Mouse (Mus musculus): ENCODE results near the gene Arhgef28.
"Not testable (repeated sequence)": the region's sequence is repeated elsewhere in the genome, so short reads cannot be mapped to it uniquely, and the experiment has no call there.

Gene Arhgef28

DNA sequence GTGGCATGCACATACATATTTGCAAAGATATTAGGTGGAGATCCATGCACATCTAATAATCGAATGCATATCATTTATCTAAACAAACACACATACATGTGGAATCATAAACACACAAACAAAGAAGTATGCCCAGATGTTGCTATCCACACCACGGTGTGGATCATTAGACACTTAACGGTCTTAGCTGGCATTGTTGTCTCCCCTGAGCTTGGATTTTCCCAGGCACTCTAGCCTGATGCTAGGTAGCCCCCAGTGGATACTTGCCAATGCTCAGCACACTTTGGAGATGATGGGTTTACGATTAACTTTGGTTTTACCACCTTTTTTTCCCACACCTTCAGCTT lies 85.1 kb downstream of the Arhgef28 start:
- no peak for DNase-seq

- no peak for DNase-seq
Observed at GRCm38 (mm10) chr13:98120356-98121123, 85.7 kb downstream of the Arhgef28 start.

DNA sequence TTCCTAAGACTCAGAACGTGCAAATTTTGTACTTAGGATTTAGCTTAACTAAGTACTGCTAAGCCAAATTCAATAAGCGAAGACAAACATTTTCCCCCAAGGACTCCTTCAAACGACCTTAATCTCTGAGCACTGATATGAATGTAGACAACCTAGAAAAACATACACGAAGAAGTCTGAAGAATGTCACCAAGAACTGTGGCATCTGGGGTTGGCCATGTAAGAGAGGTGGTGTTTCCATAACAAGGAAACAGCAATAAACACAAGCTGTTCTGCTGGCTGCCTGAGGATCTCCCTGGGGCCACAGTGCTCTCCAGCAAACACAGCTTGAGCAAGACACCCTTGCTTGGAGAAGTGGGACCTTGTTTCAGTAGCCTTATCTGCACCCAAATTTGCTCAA lies 87.9 kb downstream of the Arhgef28 start:
- DNase-seq = no peak

DNA sequence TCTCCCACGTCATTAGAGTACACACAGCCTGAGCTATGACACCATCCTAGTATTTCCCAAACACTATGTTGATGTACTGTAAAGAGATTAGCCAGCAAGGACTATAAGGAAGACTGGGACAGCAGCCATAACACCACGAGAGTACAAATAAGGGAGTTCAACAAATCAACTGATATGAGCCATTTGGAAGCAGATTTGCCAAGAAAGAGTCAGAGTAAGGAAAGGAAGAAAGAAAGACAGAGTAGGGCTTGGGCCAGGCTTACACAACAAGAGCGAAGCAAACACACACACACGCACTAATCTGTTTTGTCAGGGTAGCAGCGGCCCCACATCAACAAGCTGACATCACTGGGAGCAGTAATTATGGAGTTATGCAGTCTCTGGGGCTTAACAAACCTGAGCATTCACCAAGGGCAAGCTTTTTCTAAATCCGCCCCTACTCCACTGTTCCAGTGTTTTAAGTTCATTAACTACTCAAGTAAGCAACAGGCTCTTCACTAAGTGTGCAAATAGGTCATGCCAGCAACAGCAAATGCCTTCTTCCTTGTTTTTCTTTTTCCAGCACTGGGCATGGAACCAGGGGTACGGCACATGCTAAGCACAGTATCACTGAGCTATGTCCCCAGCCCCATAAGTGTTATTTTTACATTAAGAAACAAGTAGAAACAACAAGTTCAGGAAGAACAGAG lies 88.5 kb downstream of the Arhgef28 start:
- no peak for DNase-seq

- DNase-seq = no peak
Observed at GRCm38 (mm10) chr13:98115650-98116049, 90.6 kb downstream of the Arhgef28 start.

DNA sequence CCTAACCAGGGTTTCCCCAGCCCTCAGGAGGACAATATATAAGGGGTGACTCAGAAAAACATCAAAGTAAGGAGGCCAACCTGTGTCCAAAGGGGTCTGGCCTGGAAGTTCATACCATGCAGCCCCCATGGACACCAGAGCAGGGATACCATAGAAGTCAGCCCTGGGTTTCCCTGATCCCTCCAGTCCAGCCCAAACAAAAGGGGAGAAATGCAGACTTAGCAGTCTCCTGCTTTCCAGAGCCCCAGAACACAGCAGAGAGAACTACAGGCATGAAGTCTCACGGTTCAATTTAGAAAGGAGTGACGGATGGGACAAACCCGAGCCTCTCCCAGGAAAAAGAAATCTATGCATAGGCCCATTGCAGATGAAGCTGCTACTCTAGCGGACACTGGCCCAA lies 91.2 kb downstream of the Arhgef28 start:
- no peak for DNase-seq

- DNase-seq = no peak
Observed at GRCm38 (mm10) chr13:98112812-98113503, 93.3 kb downstream of the Arhgef28 start.

- no peak for DNase-seq
Observed at GRCm38 (mm10) chr13:98111531-98111930, 94.7 kb downstream of the Arhgef28 start.

GRCm38 (mm10) chr13:98111021-98111420 lies 95.2 kb downstream of the Arhgef28 start:
- no peak for DNase-seq

DNA sequence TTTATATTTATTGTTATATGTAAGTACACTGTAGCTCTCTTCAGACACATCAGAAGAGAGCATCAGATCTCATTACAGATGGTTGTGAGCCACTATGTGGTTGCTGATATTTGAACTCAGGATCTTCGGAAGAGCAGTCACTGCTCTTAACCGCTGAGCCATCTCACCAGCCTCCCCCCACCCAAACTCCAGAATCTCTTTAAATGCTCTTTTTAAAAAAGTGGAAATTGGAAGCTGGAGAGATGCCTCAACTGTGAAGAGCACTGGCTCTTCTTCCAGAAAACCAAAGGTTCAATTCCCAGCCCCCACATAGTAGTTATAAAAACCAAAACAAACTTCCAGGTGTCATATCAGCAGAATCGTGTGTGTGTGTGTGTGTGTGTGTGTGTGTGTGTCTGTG lies 97.8 kb downstream of the Arhgef28 start:
- DNase-seq = not testable (repeated sequence)

DNA sequence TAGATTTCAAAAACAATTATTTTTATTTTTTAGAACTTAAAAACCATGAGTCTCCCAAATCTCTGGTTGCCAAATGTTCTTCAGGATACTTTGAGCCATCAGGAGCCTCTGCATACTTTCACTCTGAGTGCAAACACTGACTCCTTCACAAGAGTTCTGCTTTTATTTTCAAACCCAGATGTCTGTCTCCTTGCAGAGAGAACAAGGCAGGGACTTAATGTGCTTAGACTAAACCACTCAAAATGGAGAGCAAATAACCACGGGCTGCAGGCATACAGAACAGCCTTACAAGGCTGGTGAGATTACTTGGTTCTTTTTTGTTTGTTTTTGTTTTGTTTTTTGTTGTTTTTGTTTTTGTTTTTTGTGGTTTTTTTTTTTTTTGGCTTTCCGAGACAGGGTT lies 98.6 kb downstream of the Arhgef28 start:
- DNase-seq = no peak

- no peak for DNase-seq
Observed at GRCm38 (mm10) chr13:98095966-98096365, 110.3 kb downstream of the Arhgef28 start.

DNA sequence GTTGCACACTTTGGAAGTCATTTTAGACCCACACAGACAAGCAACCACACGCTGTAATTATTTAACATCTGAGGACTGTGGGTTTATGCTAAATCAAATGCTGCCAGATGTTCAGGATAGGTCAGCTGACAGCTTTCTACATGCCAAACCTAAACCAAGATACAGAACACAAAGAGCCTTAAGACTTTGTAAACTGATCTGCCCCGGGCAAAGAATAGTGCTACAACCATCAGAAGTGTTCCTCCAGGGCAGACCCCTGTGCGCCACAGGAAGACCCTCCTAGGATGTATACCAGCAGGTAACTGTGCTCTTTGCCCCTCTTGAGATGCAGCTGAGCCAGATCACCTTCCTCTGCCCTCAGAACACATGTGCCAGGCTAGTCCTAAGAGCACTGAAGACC lies 111.9 kb downstream of the Arhgef28 start:
- no peak for DNase-seq

DNA sequence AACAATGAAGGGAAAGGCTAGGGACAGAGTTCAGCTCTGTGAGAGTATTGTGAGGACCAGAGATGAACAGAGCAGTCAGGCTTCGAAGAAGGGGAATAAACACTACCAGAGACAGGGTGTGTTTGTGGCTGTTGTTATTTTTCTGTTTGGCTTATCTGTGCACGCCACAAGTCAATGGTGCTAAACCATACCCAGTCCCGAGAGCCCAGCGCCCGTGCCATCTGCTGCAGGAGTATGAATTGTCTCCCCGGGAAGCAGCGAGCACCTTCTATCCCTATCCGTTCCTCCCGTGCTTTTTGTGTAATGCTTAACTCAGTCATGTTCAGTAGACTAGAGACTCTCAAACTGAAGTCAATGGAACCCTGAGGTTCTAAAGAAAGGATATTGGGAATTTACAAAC lies 112.8 kb downstream of the Arhgef28 start:
- DNase-seq = no peak

- DNase-seq = no peak
Observed at GRCm38 (mm10) chr13:98092354-98093002, 113.8 kb downstream of the Arhgef28 start.

GRCm38 (mm10) chr13:98079640-98080039 lies 126.6 kb downstream of the Arhgef28 start:
- no peak for DNase-seq

DNA sequence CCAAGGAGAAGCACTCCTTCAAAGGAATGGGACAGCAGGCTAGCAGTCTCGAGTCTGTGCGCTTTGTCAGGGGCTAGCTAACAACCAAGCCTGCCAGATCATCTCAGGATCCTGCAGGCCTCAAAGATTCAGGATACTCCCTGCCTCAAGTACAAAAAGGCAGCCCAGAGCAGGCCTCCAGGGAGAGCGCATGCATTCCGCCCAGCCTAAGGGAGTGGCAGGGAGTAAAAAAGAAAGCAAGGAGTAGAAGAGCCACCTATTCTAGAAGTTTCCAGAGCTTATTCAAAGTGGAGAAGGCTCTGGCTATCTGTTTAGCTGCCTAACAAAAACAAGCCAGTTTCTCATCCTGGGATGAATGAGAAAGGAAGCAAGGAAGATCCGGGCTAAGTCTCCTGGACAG lies 128.0 kb downstream of the Arhgef28 start:
- no peak for DNase-seq

DNA sequence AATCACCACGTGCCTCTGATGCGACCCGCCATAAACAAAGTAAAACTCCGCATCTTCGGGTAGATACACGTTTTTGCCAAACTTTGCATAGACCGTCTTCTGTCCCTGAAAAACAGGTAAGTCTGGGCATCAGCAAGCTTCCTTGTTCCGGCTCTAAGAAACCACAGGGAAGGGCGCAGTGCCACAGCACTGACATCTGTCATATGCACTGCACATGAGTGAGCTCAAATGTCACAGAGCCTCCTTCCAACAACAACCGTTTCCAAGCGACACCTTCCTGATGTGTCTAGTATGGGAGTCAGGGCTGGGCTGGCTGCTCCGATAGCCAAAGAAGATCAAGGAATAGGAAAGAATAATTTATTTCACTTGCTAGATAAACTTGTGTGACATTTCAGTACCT lies 129.0 kb downstream of the Arhgef28 start:
- DNase-seq = no peak

DNA sequence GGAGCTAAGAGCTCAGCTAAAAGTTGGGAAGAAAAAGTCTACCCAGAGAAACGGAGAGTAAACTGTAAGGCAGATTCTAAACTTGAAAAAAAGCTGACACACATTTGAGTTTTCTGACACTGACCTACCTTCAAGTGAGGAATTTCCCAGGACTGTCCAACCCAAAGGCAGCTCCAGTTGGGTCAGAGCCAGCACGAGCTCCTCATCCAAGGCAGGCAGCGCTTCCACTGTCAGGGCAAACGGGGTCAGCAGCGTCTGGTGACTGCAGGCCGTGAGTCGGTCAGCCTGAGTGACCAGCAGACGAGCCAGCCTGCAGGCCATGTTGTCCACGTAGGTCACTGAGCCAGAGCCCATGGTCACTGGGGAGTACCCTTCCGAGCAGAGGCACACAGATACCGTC lies 131.4 kb downstream of the Arhgef28 start:
- peak; percentile 23 for DNase-seq

GRCm38 (mm10) chr13:98073190-98073589 lies 133.0 kb downstream of the Arhgef28 start:
- DNase-seq = no peak

- no peak for DNase-seq
Observed at GRCm38 (mm10) chr13:98070458-98070857, 135.8 kb downstream of the Arhgef28 start.

DNA sequence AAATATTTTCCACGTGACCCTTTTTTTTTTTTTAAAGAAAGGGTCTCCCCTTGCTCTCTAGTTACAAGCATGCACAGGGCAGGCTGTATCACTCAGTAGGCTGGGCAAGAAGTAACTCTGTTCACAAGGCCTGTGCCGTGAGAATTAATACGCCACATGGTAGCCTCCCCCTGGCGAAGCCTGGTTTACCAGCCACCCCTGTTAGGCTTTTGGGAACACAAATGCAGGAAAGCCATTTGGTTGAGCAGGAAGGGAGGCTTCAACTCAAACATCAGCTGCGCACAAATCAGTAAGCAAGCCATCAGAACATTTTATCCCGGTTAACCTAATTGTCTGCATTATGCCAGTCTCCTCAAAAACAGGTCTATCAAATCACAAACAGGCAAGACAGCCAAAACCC lies 136.6 kb downstream of the Arhgef28 start:
- DNase-seq = no peak

- no peak for DNase-seq
Observed at GRCm38 (mm10) chr13:98062843-98063242, 143.4 kb downstream of the Arhgef28 start.

GRCm38 (mm10) chr13:98060121-98060520 lies 146.1 kb downstream of the Arhgef28 start:
- not testable (repeated sequence) for DNase-seq

All from cerebellum, adult 9-11 months (tissue).